Mouse (Mus musculus) megakaryocyte, embryonic 14.5 days (primary cell): Measurements from ENCODE around the gene Tbc1d8.

Experiments used
- FLI1 ChIP-seq: IDR thresholded peaks from 2 replicates; pipeline ENCODE4 v1.6.1; 2012; ENCODE audit warnings: low read length, inconsistent platforms, mixed read lengths
- GATA1 ChIP-seq: IDR thresholded peaks from 3 replicates; pipeline ENCODE4 v1.6.1; 2012; ENCODE audit warnings: mixed read lengths, low read length, inconsistent platforms, borderline replicate concordance

DNA sequence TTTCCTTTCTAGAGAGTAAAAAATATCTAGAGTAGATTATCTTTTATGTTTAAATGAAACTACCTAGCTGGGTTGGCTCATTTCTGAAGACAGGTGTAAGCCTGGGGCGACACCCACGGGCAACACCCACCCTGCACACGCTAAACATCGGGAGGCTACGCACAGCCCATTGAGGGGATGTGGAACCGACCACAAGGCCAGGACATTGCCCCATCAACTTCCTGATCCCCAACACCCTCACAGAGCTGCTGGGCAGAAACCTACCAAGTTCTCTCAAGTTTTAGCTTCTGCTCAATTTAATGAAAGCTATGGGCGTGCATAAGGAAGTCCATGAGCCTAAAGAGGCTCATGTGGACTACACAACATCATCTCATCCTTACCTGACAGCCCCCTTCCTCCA lies 9.6 kb downstream of the Tbc1d8 start:
- TF ChIP-seq GATA1 (no peak), FLI1 (no peak)
